Mouse (Mus musculus): Measurements from ENCODE around the gene Gm17387.

DNA sequence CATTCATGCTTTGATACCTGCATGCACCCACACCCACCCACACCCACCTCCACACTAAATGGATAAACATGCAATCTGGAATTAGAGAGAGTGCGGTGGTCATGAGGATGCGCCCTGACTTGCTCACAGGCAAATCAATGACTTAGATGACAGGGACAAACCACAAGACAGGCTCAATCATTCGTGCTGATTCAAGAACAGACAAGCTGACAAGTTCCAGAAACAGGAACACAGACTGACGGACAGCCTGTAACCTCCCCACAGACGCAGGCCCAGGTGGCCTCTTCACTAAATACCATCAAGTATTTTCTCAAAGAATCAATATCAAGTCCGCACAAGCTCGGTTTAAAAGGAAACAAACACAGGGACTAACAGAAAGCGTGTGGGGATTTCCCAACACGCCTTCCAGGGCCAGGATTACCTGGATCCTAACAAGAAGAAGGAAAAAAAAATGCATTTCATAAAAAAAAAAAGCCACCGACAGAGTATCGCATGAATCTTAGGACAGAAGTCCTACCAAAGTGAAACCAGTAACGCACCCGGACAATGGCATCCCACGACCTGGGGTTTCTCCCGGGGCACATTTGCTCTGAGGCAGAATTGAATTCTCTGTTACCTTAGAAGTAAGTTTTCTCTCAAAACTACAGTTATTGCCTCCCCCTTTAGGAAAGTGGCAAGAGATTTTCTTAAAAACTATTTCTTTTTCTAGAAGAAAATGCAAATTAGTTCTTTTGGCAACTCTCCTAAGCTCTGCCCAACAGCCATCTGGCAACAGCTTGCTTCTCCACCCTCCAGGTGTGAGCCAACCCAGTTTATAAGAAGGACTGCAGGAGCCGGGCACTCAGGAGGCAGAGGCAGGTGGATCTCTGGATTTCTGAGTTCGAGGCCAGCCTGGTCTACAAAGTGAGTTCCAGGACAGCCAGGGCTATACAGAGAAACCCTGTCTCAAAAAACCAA, 41.5 kb upstream of the Gm17387 start:
- TF ChIP-seq CTCF (IDR thresholded peaks at IDR 0.05 in 2 of 3, conservative IDR thresholded peaks at IDR 0.05 in 1 of 3; ENCODE audit: control insufficient read depth in 1 of 3, insufficient read depth in 1 of 3, low read depth in 2 of 3, low read length in 3 of 3, poor library complexity in 1 of 3, severe bottlenecking in 1 of 3) (no peak), EP300 (IDR thresholded peaks at IDR 0.05; ENCODE audit: low read depth in 1 of 2, low read length in 2 of 2) (no peak), ZKSCAN1 (IDR thresholded peaks at IDR 0.05; ENCODE audit: low read depth, low read length) (no peak), MAFK (IDR thresholded peaks at IDR 0.05; ENCODE audit: borderline replicate concordance, low read depth, low read length) (no peak), GATA1 (IDR thresholded peaks at IDR 0.05; ENCODE audit: low read depth, low read length) (no peak), USF2 (IDR thresholded peaks at IDR 0.05; ENCODE audit: borderline replicate concordance in 1 of 2, insufficient read depth in 1 of 2, low read depth in 1 of 2, low read length in 2 of 2) (no peak), POLR2A (IDR thresholded peaks at IDR 0.05; ENCODE audit: control insufficient read depth in 1 of 2, insufficient read depth in 1 of 2, low read depth in 1 of 2, low read length in 2 of 2, poor library complexity in 1 of 2) (no peak), USF1 (IDR thresholded peaks at IDR 0.05; ENCODE audit: low read depth, low read length) (no peak)
